13 mouse cellular contexts compared by ENCODE assay signal in the genomic region with DNA sequence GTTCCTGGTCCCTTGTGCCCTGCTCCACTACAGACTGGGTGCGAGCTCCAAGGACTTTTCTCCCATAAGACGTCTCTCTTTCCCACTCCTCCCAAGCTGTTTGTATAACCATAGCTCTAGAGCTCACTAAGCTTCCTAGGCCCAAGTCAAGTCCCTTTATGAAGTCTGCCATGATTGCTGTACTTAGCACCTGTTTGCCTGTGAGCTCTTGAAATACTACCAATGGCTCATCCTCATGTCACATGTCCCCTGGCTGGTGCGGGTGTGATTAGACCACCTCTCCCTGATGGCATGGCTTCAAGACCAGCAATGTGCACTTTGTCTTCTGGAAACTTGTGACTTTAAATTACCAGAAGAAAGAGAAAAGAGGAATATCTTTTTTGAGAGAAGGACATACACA. TPM values are rescaled to one million over a fixed set of nuclear protein-coding genes. Genes with fewer than 3 reads are reported as not detected.
DNase-seq lines count a peak whose midpoint lies in the region; ATAC-seq and TF ChIP-seq lines count a peak whose summit lies in the region.
"Had no signal": no experiment of that assay in that cellular context is flagged by ENCODE, and none has a peak within 500 bp of the region (broad histone marks: within the 10 kb centered on the region; RNA-seq: fewer than 3 reads in every experiment).

No protein-coding gene starts in this region.

- TF ChIP-seq POLR2A in ES-Bruce4 (IDR thresholded peaks at IDR 0.05; ENCODE audit: insufficient read depth, low read length): no peak

- H3K4me1 ChIP-seq in heart, embryonic 12.5 days (replicated peaks): peaks cover 50% of the 10 kb centered on the region
- H3K4me1 ChIP-seq in kidney, embryonic 15.5 days: peaks cover 37% of the 10 kb centered on the region
- peaks cover 5% of the 10 kb centered on the region for H3K4me1 ChIP-seq in ES-Bruce4 (ENCODE audit: control insufficient read depth, insufficient read depth, low read length)
- H3K4me1 ChIP-seq in intestine, embryonic 16.5 days (ENCODE audit: control insufficient read depth, insufficient read depth, low read length): peaks cover 25% of the 10 kb centered on the region
- H3K4me1 ChIP-seq: midbrain, embryonic 15.5 days had no signal

- H3K9me3 ChIP-seq in heart, embryonic 12.5 days (replicated peaks): no peaks in the 10 kb centered on the region
- H3K9me3 ChIP-seq in kidney, embryonic 15.5 days (replicated peaks): no peaks in the 10 kb centered on the region
- no peaks in the 10 kb centered on the region for H3K9me3 ChIP-seq in ES-Bruce4 (replicated peaks; ENCODE audit: control insufficient read depth, insufficient read depth, low read length, poor library complexity, severe bottlenecking)
- no peaks in the 10 kb centered on the region for H3K9me3 ChIP-seq in intestine, embryonic 16.5 days (ENCODE audit: control insufficient read depth, low read length)
- H3K9me3 ChIP-seq: midbrain, embryonic 15.5 days had no signal

- DNase-seq in heart, adult 8-10 months (ENCODE audit: low spot score): no peak
- DNase-seq in kidney, adult 11 months: no peak
- no peak for DNase-seq in left cerebral cortex, postnatal 14 days (ENCODE audit: low spot score in 2 of 2)
- no peak for DNase-seq in cerebellum, adult 18-20 months
- DNase-seq: B cell, adult 2 months; cerebellum, postnatal 25 days had no signal

- peak overlapping the region; percentile 25; the same call in 1 of the 2 replicates for H3K9ac ChIP-seq in heart, embryonic 12.5 days
- H3K9ac ChIP-seq in kidney, embryonic 15.5 days: no peak overlapping the region
- H3K9ac ChIP-seq in ES-Bruce4 (ENCODE audit: low read depth, poor library complexity, severe bottlenecking): no peak overlapping the region
- H3K9ac ChIP-seq in intestine, embryonic 16.5 days (ENCODE audit: low read depth, low read length): no peak overlapping the region
- H3K9ac ChIP-seq: hindbrain, embryonic 14.5 days; liver, embryonic 14.5 days; midbrain, embryonic 15.5 days had no signal

- intact Hi-C loops in left cerebral cortex, postnatal 14 days (cut with DNase I): no loop called here

- H3K36me3 ChIP-seq in heart, embryonic 12.5 days: peaks cover 22% of the 10 kb centered on the region
- peaks cover 9% of the 10 kb centered on the region; the same call in 1 of the 2 replicates for H3K36me3 ChIP-seq in kidney, embryonic 15.5 days
- H3K36me3 ChIP-seq in ES-Bruce4 (ENCODE audit: control insufficient read depth, insufficient read depth, low read length, poor library complexity, severe bottlenecking): no peaks in the 10 kb centered on the region
- no peaks in the 10 kb centered on the region for H3K36me3 ChIP-seq in intestine, embryonic 16.5 days (ENCODE audit: control insufficient read depth, insufficient read depth, low read length)
- H3K36me3 ChIP-seq: midbrain, embryonic 15.5 days had no signal

- WGBS in heart, embryonic 12.5 days: 81% methylated on average over 3 of the region's 3 CpGs
- 78% methylated on average over 3 of the region's 3 CpGs for WGBS in kidney, embryonic 15.5 days
- 86% methylated on average over 3 of the region's 3 CpGs for WGBS in intestine, embryonic 16.5 days

- no peak overlapping the region for H3K4me2 ChIP-seq in heart, embryonic 12.5 days
- no peak overlapping the region for H3K4me2 ChIP-seq in kidney, embryonic 15.5 days
- no peak overlapping the region for H3K4me2 ChIP-seq in intestine, embryonic 16.5 days (ENCODE audit: low read depth, low read length)
- H3K4me2 ChIP-seq: hindbrain, embryonic 14.5 days; midbrain, embryonic 15.5 days had no signal

- no peak for ATAC-seq in heart, embryonic 12.5 days (ENCODE audit: insufficient number of reproducible peaks, low FRiP score)
- ATAC-seq in kidney, embryonic 15.5 days (replicated peaks; ENCODE audit: low FRiP score): no peak
- no peak for ATAC-seq in intestine, embryonic 16.5 days
- ATAC-seq: midbrain, embryonic 15.5 days had no signal

- H3K27ac ChIP-seq in heart, embryonic 12.5 days (ENCODE audit: poor library complexity, severe bottlenecking): peak overlapping the region; percentile 81
- H3K27ac ChIP-seq in kidney, embryonic 15.5 days: peak overlapping the region; percentile 92
- 0 out of 2 replicates have a peak overlapping the region, but pooled peaks have one; percentile 2 for H3K27ac ChIP-seq in ES-Bruce4 (ENCODE audit: insufficient read depth, low read length)
- peak overlapping the region; percentile 77 for H3K27ac ChIP-seq in intestine, embryonic 16.5 days (ENCODE audit: low read length)
- H3K27ac ChIP-seq: hindbrain, embryonic 14.5 days; liver, embryonic 14.5 days had no signal

- H3K4me3 ChIP-seq in heart, embryonic 12.5 days: no peak overlapping the region
- H3K4me3 ChIP-seq in kidney, embryonic 15.5 days (replicated peaks): no peak overlapping the region
- H3K4me3 ChIP-seq in ES-Bruce4 (ENCODE audit: low read depth, low read length): no peak overlapping the region
- H3K4me3 ChIP-seq in intestine, embryonic 16.5 days (ENCODE audit: low read length): no peak overlapping the region
- H3K4me3 ChIP-seq: midbrain, embryonic 15.5 days had no signal

- no peak for TF ChIP-seq EP300 in ES-Bruce4 (IDR thresholded peaks at IDR 0.05; ENCODE audit: insufficient read depth, low read depth, low read length)

- H3K27me3 ChIP-seq in heart, embryonic 12.5 days (replicated peaks): no peaks in the 10 kb centered on the region
- H3K27me3 ChIP-seq in kidney, embryonic 15.5 days: no peaks in the 10 kb centered on the region
- no peaks in the 10 kb centered on the region for H3K27me3 ChIP-seq in ES-Bruce4 (ENCODE audit: control insufficient read depth, insufficient read depth, low read length, poor library complexity, severe bottlenecking)
- no peaks in the 10 kb centered on the region for H3K27me3 ChIP-seq in intestine, embryonic 16.5 days (replicated peaks; ENCODE audit: control insufficient read depth, insufficient read depth, low read length)
- H3K27me3 ChIP-seq: midbrain, embryonic 15.5 days had no signal

- TF ChIP-seq CTCF in ES-Bruce4 (IDR thresholded peaks at IDR 0.05; ENCODE audit: low read depth, low read length): no peak

RNA-seq across cellular contexts. Expression of a gene that starts 17.6 kb away (rescaled TPM):
- polyA plus RNA-seq in heart, embryonic 12.5 days (2016; fragmentation: Nextera tagmentation; extraction: Ambion mirVana): 57.4 and 62.4 TPM in 2 replicates
- 10 to 100 TPM; 14.3 to 19.3 (median 16.6) TPM for total RNA-seq in heart, adult 8-10 months (2022)
- 33.2 and 39.7 TPM in 2 replicates for polyA plus RNA-seq in kidney, embryonic 15.5 days (2015; fragmentation: Nextera tagmentation; extraction: Ambion mirVana)
- polyA plus RNA-seq in ES-Bruce4 (2011; ENCODE audit: insufficient read depth, insufficient read length, low read depth, missing spikeins): 3.4 and 3.6 TPM in 2 replicates
- polyA plus RNA-seq in intestine, embryonic 16.5 days (2015; fragmentation: Nextera tagmentation; extraction: Ambion mirVana): 19.1 and 24.5 TPM in 2 replicates
- 1 to 10 TPM; 3.4 to 3.8 TPM for total RNA-seq in left cerebral cortex, postnatal 14 days (2021)

RNA-seq across cellular contexts. Expression of a gene that starts 42.4 kb away (rescaled TPM):
- 24.0 and 24.7 TPM in 2 replicates for polyA plus RNA-seq in heart, embryonic 12.5 days (2016; fragmentation: Nextera tagmentation; extraction: Ambion mirVana)
- 10 to 100 TPM in 3 of 4 experiments, 1 to 10 TPM in 1; 9.5 to 13.4 (median 11.7) TPM for total RNA-seq in heart, adult 8-10 months (2022)
- 29.9 and 33.6 TPM in 2 replicates for polyA plus RNA-seq in kidney, embryonic 15.5 days (2015; fragmentation: Nextera tagmentation; extraction: Ambion mirVana)
- 24.6 and 26.5 TPM in 2 replicates for polyA plus RNA-seq in ES-Bruce4 (2011; ENCODE audit: insufficient read depth, insufficient read length, low read depth, missing spikeins)
- 21.1 and 22.4 TPM in 2 replicates for polyA plus RNA-seq in intestine, embryonic 16.5 days (2015; fragmentation: Nextera tagmentation; extraction: Ambion mirVana)
- total RNA-seq in left cerebral cortex, postnatal 14 days (2021): 10 to 100 TPM; 71.8 to 76.7 TPM

RNA-seq across cellular contexts. Expression of a gene that starts 45.8 kb away (rescaled TPM):
- polyA plus RNA-seq in heart, embryonic 12.5 days (2016; fragmentation: Nextera tagmentation; extraction: Ambion mirVana): 15.2 and 15.5 TPM in 2 replicates
- total RNA-seq in heart, adult 8-10 months (2022): 1 to 10 TPM; 7.0 to 9.1 (median 8.0) TPM
- polyA plus RNA-seq in kidney, embryonic 15.5 days (2015; fragmentation: Nextera tagmentation; extraction: Ambion mirVana): 21.0 and 24.7 TPM in 2 replicates
- 198 and 200 TPM in 2 replicates for polyA plus RNA-seq in ES-Bruce4 (2011; ENCODE audit: insufficient read depth, insufficient read length, low read depth, missing spikeins)
- 12.4 and 13.7 TPM in 2 replicates for polyA plus RNA-seq in intestine, embryonic 16.5 days (2015; fragmentation: Nextera tagmentation; extraction: Ambion mirVana)
- total RNA-seq in left cerebral cortex, postnatal 14 days (2021): 10 to 100 TPM; 12.2 to 13.6 TPM

Comparison
In these comparisons a context has a peak if more than half of its experiments do, and no peak if none do; other contexts are left out.
1. H3K27ac ChIP-seq: peak in every context shown above with its lines; median percentile 92 in kidney, embryonic 15.5 days; 81 in heart, embryonic 12.5 days; 77 in intestine, embryonic 16.5 days; 2 in ES-Bruce4.